Mouse (Mus musculus) lung, postnatal 0 days (tissue): ENCODE measurements around the gene Kcnc4.

Source experiments
- CTCF ChIP-seq: IDR thresholded peaks from 2 replicates; pipeline ENCODE4 v1.5.1; 2016; ENCODE audit warnings: antibody characterized with exemption, mild to moderate bottlenecking
- EP300 ChIP-seq: IDR thresholded peaks from 2 replicates; pipeline ENCODE4 v1.6.1; 2016; ENCODE audit warnings: antibody characterized with exemption, mild to moderate bottlenecking, control low read depth

DNA sequence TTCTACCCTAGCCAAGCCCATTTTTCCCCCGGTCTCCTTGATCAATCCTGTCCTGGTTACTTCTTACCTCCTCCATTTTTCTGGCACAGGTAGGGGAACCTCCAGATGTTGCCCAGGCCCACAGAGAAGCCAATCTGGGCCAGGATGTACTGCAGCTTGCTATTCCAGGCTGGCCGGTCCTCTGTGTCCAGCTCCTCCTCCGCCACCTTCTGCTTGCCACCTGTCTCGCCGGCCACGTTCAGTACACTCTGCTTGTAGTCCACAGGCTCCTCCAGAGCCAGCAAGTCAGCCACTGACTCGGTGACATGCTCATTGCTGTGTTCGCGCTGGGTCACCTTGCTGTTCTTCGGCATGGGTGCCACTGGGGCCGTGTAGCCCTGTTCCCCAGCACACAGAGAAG is 40.9 kb upstream of the Kcnc4 start:
- TF ChIP-seq CTCF (no peak), EP300 (no peak)
